Mouse (Mus musculus): ENCODE data around the gene Klhl5. TPM values are rescaled to one million over a fixed set of nuclear protein-coding genes. Genes with fewer than 3 reads are reported as not detected.
A peak's percentile ranks its signal among the peaks of the same experiment; 100 is the strongest.

Klhl5 gene
- 11.3 and 13.1 TPM in 2 replicates for polyA plus RNA-seq (2012; rRNA removed)

DNA sequence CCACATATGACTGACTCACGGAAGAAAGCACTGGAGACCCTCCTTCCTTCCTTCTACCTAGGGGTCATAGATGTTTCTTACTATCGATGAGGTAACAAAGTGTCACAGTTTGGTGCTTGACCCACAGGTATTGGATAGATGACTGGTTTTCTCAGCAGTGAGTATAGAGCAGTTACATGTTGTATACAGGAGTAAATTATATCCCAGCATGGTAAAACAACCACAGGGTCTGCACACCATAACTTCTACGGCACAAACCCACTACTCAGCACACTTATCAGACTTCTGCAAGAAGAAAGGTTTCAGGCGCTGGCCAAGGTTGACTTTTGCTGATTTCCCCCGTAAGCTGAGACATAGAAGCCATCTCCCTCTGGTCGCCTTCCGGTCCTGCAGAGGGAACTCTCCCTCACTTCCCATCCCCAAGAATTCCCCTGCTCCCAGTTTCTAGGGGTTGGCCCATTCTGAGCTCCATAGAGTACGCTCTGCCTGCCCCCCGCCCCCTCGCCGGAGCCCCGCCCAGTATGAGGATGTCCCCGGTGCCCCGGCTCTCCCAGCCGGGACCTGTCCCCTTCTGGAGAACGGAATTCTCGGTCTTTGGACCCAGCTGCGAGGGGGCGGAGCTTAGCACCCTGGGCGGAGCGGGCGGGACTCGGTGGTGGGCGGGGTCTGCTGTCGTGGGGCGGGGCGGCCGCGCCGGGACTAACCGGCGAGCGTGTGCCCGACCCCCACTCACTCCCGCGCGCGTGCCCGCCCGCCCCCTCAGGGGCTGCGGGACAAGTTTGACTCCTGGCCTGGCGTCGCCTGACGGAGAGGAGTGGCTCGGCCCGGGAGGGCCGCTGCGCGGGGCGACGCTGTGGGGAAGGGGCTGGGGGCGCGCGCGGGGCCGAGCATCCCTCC lies at the start of gene Klhl5:
Gene Klhl5 (plus strand): TSS at position 664 of the 897 bp plus-strand sequence.
- H3K27me3 ChIP-seq (ENCODE audit: control insufficient read depth, insufficient read depth, low read length): no peaks in the 10 kb centered on the region
- peak; percentile 85 for DNase-seq

DNA sequence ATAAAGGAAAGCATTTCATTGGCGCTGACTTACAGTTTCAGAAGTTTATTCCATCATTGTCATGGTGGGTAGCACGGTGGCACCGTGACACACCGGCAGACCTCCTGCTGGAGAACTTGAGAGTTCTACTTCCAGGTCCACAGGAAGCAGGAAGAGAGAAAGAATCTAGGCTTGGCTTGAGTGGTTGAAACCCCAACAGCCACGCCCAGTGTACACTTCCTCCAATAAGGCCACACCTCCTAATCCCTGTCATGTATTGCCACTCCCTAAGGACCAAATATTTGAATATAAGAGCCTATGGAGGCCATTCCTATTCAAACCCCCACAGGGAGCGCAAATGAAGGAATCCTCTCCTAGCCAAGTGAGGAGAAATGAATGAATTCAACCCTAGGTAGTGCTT lies 49.7 kb upstream of the Klhl5 start:
- Histone ChIP-seq H3K4me1 (replicated peaks; ENCODE audit: control insufficient read depth, insufficient read depth, low read length) (no peaks in the 10 kb centered on the region), H3K27ac (ENCODE audit: control insufficient read depth, insufficient read depth, low read length) (no peak overlapping the region), H3K27me3 (ENCODE audit: control insufficient read depth, insufficient read depth, low read length) (no peaks in the 10 kb centered on the region), H3K4me3 (ENCODE audit: control insufficient read depth, insufficient read depth, low read length) (no peak overlapping the region), H3K36me3 (ENCODE audit: control insufficient read depth, insufficient read depth, low read length) (no peaks in the 10 kb centered on the region)
- no peak for TF ChIP-seq CTCF (IDR thresholded peaks at IDR 0.05; ENCODE audit: borderline replicate concordance, control insufficient read depth, extremely low read depth, insufficient read depth, low read length, poor library complexity)
- TF ChIP-seq POLR2A (IDR thresholded peaks at IDR 0.05; ENCODE audit: control insufficient read depth, extremely low read depth, insufficient read depth, low read length, poor library complexity): no peak
- WGBS: 96% methylated on average over 6 of the region's 6 CpGs
- no peak for DNase-seq

More for the DNA sequence above, at the start of gene Klhl5:
- H3K4me3 ChIP-seq (ENCODE audit: control insufficient read depth, insufficient read depth, low read length): peak within 1 kb of the TSS; percentile 96
- H3K36me3 ChIP-seq (ENCODE audit: control insufficient read depth, insufficient read depth, low read length): no peaks in the 10 kb centered on the region
- peaks cover 9% of the 10 kb centered on the region for H3K4me1 ChIP-seq (replicated peaks; ENCODE audit: control insufficient read depth, insufficient read depth, low read length)
- no peak; the same call in 1 of the 2 replicates for TF ChIP-seq POLR2A (IDR thresholded peaks at IDR 0.05; ENCODE audit: control insufficient read depth, extremely low read depth, insufficient read depth, low read length, poor library complexity)
- no peak for TF ChIP-seq CTCF (IDR thresholded peaks at IDR 0.05; ENCODE audit: borderline replicate concordance, control insufficient read depth, extremely low read depth, insufficient read depth, low read length, poor library complexity)
- H3K27ac ChIP-seq (ENCODE audit: control insufficient read depth, insufficient read depth, low read length): no peak within 1 kb of the TSS
- 7% methylated on average over 55 of the region's 56 CpGs for WGBS

DNA sequence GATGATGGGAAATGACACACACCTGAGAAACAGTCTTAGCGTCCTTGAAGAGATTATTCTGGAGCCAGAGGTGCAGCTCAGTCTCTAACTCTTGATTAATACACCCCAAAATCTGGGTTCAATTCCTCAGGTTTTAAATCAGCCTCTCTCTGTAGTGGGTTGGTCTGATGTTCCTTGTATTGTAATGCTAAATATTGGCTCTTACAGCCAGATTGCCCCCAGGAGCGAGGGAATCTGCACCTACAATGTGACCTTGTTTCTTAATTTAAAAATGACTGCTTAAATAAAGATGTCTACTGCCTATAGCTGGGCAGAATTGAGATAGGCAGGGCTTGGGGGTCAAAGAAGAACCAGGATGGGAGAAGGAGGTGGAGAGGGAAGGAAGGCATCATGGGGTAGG lies 47.5 kb upstream of the Klhl5 start:
- H3K4me1 ChIP-seq (replicated peaks; ENCODE audit: control insufficient read depth, insufficient read depth, low read length): no peaks in the 10 kb centered on the region
- no peak overlapping the region for H3K27ac ChIP-seq (ENCODE audit: control insufficient read depth, insufficient read depth, low read length)
- no peaks in the 10 kb centered on the region for H3K36me3 ChIP-seq (ENCODE audit: control insufficient read depth, insufficient read depth, low read length)
- no peak overlapping the region for H3K4me3 ChIP-seq (ENCODE audit: control insufficient read depth, insufficient read depth, low read length)
- no peak for TF ChIP-seq POLR2A (IDR thresholded peaks at IDR 0.05; ENCODE audit: control insufficient read depth, extremely low read depth, insufficient read depth, low read length, poor library complexity)
- no peak for TF ChIP-seq CTCF (IDR thresholded peaks at IDR 0.05; ENCODE audit: borderline replicate concordance, control insufficient read depth, extremely low read depth, insufficient read depth, low read length, poor library complexity)
- WGBS: 88% methylated on average over 2 of the region's 2 CpGs
- DNase-seq: no peak
- H3K27me3 ChIP-seq (ENCODE audit: control insufficient read depth, insufficient read depth, low read length): no peaks in the 10 kb centered on the region

DNA sequence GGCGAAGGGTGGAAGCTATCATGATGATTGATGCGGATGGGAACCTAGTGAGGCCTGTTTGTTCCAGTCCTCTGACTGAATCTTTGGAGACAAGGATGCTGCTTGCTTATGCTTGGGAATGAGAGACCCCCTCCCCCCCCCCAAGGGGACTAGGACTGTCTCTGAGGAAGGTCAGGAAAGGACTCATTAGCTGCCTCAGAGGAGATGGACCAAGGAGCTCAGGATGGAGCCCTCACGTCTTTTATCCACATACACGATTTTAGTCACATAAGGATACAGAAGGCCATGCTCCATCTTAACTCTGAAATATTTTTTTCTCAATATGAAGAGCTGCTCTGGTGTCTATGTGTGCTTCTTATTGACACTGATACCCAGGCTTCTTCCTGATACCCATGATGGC lies 45.1 kb upstream of the Klhl5 start:
- Histone ChIP-seq H3K27me3 (ENCODE audit: control insufficient read depth, insufficient read depth, low read length) (no peaks in the 10 kb centered on the region), H3K4me3 (ENCODE audit: control insufficient read depth, insufficient read depth, low read length) (no peak overlapping the region), H3K36me3 (ENCODE audit: control insufficient read depth, insufficient read depth, low read length) (no peaks in the 10 kb centered on the region), H3K27ac (ENCODE audit: control insufficient read depth, insufficient read depth, low read length) (no peak overlapping the region), H3K4me1 (replicated peaks; ENCODE audit: control insufficient read depth, insufficient read depth, low read length) (no peaks in the 10 kb centered on the region)
- WGBS: 97% methylated on average over 4 of the region's 4 CpGs
- TF ChIP-seq POLR2A (IDR thresholded peaks at IDR 0.05; ENCODE audit: control insufficient read depth, extremely low read depth, insufficient read depth, low read length, poor library complexity) (no peak), CTCF (IDR thresholded peaks at IDR 0.05; ENCODE audit: borderline replicate concordance, control insufficient read depth, extremely low read depth, insufficient read depth, low read length, poor library complexity) (no peak)
- DNase-seq: no peak

DNA sequence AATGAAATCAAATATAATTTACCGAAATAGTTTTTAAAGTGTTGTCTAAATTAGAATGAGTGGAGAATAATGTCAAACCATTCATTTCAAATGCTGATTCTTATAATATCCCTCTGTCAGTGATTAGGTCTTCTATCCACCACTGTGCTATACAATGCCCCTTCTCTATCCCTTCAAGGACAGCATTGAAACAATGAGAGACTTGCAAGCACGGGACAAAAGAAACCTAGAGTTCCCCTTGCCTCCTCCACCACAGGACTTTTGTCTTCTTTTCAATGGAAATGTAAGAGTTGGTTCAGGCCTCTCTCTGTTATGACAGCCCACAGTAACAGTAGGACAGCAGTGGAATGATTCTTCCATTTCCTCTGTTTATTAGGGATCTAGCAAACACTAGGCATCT lies 44.1 kb upstream of the Klhl5 start:
- Histone ChIP-seq H3K27ac (ENCODE audit: control insufficient read depth, insufficient read depth, low read length) (no peak overlapping the region), H3K4me3 (ENCODE audit: control insufficient read depth, insufficient read depth, low read length) (no peak overlapping the region), H3K4me1 (replicated peaks; ENCODE audit: control insufficient read depth, insufficient read depth, low read length) (no peaks in the 10 kb centered on the region), H3K36me3 (ENCODE audit: control insufficient read depth, insufficient read depth, low read length) (no peaks in the 10 kb centered on the region), H3K27me3 (ENCODE audit: control insufficient read depth, insufficient read depth, low read length) (no peaks in the 10 kb centered on the region)
- TF ChIP-seq CTCF (IDR thresholded peaks at IDR 0.05; ENCODE audit: borderline replicate concordance, control insufficient read depth, extremely low read depth, insufficient read depth, low read length, poor library complexity): no peak
- TF ChIP-seq POLR2A (IDR thresholded peaks at IDR 0.05; ENCODE audit: control insufficient read depth, extremely low read depth, insufficient read depth, low read length, poor library complexity): no peak
- DNase-seq: no peak
- 96% methylated on average over 2 of the region's 2 CpGs for WGBS

DNA sequence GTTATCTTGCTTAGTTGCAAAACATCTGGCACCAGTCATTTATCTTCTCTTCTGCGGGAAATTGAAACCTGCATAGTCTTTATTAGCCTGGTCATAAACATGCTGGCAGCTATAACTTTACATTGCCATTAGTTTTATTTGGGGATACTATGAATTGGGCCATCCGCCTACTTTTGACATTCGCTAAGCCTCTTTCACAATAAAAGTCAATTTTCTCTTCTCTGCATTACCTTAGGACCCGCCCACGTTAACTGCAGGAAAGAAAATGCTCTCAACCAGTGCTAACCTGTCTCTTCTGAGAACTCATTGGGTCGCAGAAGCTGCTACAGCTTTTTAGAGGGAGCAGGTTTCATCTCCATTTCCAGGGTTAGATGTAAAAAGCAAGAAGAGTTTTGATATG lies 39.2 kb upstream of the Klhl5 start:
- Histone ChIP-seq H3K36me3 (ENCODE audit: control insufficient read depth, insufficient read depth, low read length) (no peaks in the 10 kb centered on the region), H3K4me1 (replicated peaks; ENCODE audit: control insufficient read depth, insufficient read depth, low read length) (no peaks in the 10 kb centered on the region), H3K4me3 (ENCODE audit: control insufficient read depth, insufficient read depth, low read length) (no peak overlapping the region), H3K27ac (ENCODE audit: control insufficient read depth, insufficient read depth, low read length) (no peak overlapping the region), H3K27me3 (ENCODE audit: control insufficient read depth, insufficient read depth, low read length) (no peaks in the 10 kb centered on the region)
- TF ChIP-seq POLR2A (IDR thresholded peaks at IDR 0.05; ENCODE audit: control insufficient read depth, extremely low read depth, insufficient read depth, low read length, poor library complexity) (no peak), CTCF (IDR thresholded peaks at IDR 0.05; ENCODE audit: borderline replicate concordance, control insufficient read depth, extremely low read depth, insufficient read depth, low read length, poor library complexity) (no peak)
- 94% methylated on average over 6 of the region's 6 CpGs for WGBS
- DNase-seq: no peak

Measured in thymus, adult 2 months (tissue).